Mouse (Mus musculus) hindbrain, embryonic 15.5 days (tissue): ENCODE results near the gene Gpx4. TPM values are rescaled to one million over a fixed set of nuclear protein-coding genes. Genes with fewer than 3 reads are reported as not detected.

Source experiments
- ATAC-seq: fragments of 200-750 bp; cut with Nextera tagmentation; 2 replicates; pipeline ENCODE4 v1.8.0; 2017; ENCODE audit warnings: low read depth, moderate number of reproducible peaks, moderate TSS enrichment; ENCODE audit not compliant: low FRiP score
- H3K27ac ChIP-seq: fragments of 300-500 bp; sonication (generic); replicated peaks from 2 replicates; pipeline ENCODE4 v1.5.1; 2015; ENCODE audit warnings: mild to moderate bottlenecking, inconsistent platforms
- H3K27me3 ChIP-seq: fragments of 300-500 bp; sonication (generic); 2 replicates; pipeline ENCODE4 v1.6.1; 2015; ENCODE audit warnings: control low read depth, inconsistent platforms
- H3K36me3 ChIP-seq: fragments of 300-500 bp; sonication (generic); 2 replicates; pipeline ENCODE4 v1.6.1; 2015; ENCODE audit warnings: control low read depth, inconsistent platforms
- H3K4me1 ChIP-seq: fragments of 300-500 bp; sonication (generic); replicated peaks from 2 replicates; pipeline ENCODE4 v1.6.1; 2015; ENCODE audit warnings: control low read depth, inconsistent platforms
- H3K4me2 ChIP-seq: fragments of 300-500 bp; sonication (generic); 2 replicates; pipeline ENCODE4 v1.6.1; 2015; ENCODE audit warnings: moderate library complexity, mild to moderate bottlenecking, inconsistent platforms
- H3K4me3 ChIP-seq: fragments of 300-500 bp; sonication (generic); 2 replicates; pipeline ENCODE4 v1.5.1; 2015; ENCODE audit warnings: mild to moderate bottlenecking, inconsistent platforms
- H3K9ac ChIP-seq: fragments of 300-500 bp; sonication (generic); 2 replicates; pipeline ENCODE4 v1.6.1; 2015; ENCODE audit warnings: inconsistent platforms
- H3K9me3 ChIP-seq: fragments of 300-500 bp; sonication (generic); 2 replicates; pipeline ENCODE4 v1.6.1; 2016; ENCODE audit warnings: control low read depth, inconsistent platforms
- WGBS: fragments of 180-500 bp; shearing (Covaris S2); methylation state at CpG from one replicate; pipeline ENCODE4 v1.1.7; 2015; 5-methylcytosine and 5-hydroxymethylcytosine counted together
- polyA plus RNA-seq: library from polyadenylated mRNA; unstranded; fragments of >200 nt; fragmentation: Nextera tagmentation; extraction: Ambion mirVana; gene quantifications from 2 replicates; pipeline ENCODE4 v1.2.1, GENCODE M21; 2015

Gene Gpx4
- polyA plus RNA-seq, 1 experiment from 2014 or later, result 583 TPM

GRCm38 (mm10) chr10:80025463-80025862, 21.5 kb upstream of the Gpx4 start:
- 75% methylated on average over 10 of the region's 10 CpGs for WGBS
- ATAC-seq, result no peak
- Histone ChIP-seq H3K27me3 (peaks cover 2% of the 10 kb centered on the region; the same call in 1 of the 2 replicates), H3K9me3 (no peaks in the 10 kb centered on the region), H3K4me2 (no peak overlapping the region), H3K4me3 (no peak overlapping the region), H3K27ac (no peak overlapping the region), H3K36me3 (no peaks in the 10 kb centered on the region), H3K4me1 (no peaks in the 10 kb centered on the region), H3K9ac (no peak overlapping the region)

GRCm38 (mm10) chr10:80025889-80026288, 21.1 kb upstream of the Gpx4 start:
- Histone ChIP-seq H3K9ac (no peak overlapping the region), H3K4me1 (no peaks in the 10 kb centered on the region), H3K4me2 (no peak overlapping the region), H3K27me3 (no peaks in the 10 kb centered on the region), H3K36me3 (no peaks in the 10 kb centered on the region), H3K4me3 (no peak overlapping the region), H3K27ac (no peak overlapping the region), H3K9me3 (no peaks in the 10 kb centered on the region)
- ATAC-seq, result no peak
- WGBS, result 62% methylated on average over 12 of the region's 12 CpGs

GRCm38 (mm10) chr10:80027681-80028520, 19.1 kb upstream of the Gpx4 start:
- no peak for ATAC-seq
- 71% methylated on average over 20 of the region's 20 CpGs for WGBS
- Histone ChIP-seq H3K27me3 (no peaks in the 10 kb centered on the region), H3K4me2 (no peak overlapping the region), H3K9ac (no peak overlapping the region), H3K27ac (no peak overlapping the region), H3K9me3 (no peaks in the 10 kb centered on the region), H3K4me1 (no peaks in the 10 kb centered on the region), H3K4me3 (no peak overlapping the region), H3K36me3 (no peaks in the 10 kb centered on the region)

GRCm38 (mm10) chr10:80028521-80028846, 18.5 kb upstream of the Gpx4 start:
- Histone ChIP-seq H3K4me1 (no peaks in the 10 kb centered on the region), H3K4me2 (no peak overlapping the region), H3K36me3 (no peaks in the 10 kb centered on the region), H3K27ac (no peak overlapping the region), H3K4me3 (no peak overlapping the region), H3K9ac (no peak overlapping the region), H3K9me3 (no peaks in the 10 kb centered on the region), H3K27me3 (no peaks in the 10 kb centered on the region)
- ATAC-seq, result no peak
- WGBS, result 92% methylated on average over 13 of the region's 13 CpGs

- no peak overlapping the region for H3K4me3 ChIP-seq
- WGBS, result 82% methylated on average over 9 of the region's 9 CpGs
- no peak overlapping the region for H3K4me2 ChIP-seq
- peaks cover 5% of the 10 kb centered on the region; the same call in 1 of the 2 replicates for H3K36me3 ChIP-seq
- H3K4me1 ChIP-seq, result no peaks in the 10 kb centered on the region
- no peak overlapping the region for H3K27ac ChIP-seq
- no peaks in the 10 kb centered on the region for H3K27me3 ChIP-seq
- no peaks in the 10 kb centered on the region for H3K9me3 ChIP-seq
- H3K9ac ChIP-seq, result no peak overlapping the region; the same call in 1 of the 2 replicates
- ATAC-seq, result no peak
Measured at GRCm38 (mm10) chr10:80030191-80030590, 16.8 kb upstream of the Gpx4 start.

GRCm38 (mm10) chr10:80030736-80031135, 16.2 kb upstream of the Gpx4 start:
- WGBS, result 74% methylated on average over 17 of the region's 17 CpGs
- Histone ChIP-seq H3K36me3 (peaks cover 11% of the 10 kb centered on the region), H3K4me2 (no peak overlapping the region), H3K4me3 (no peak overlapping the region), H3K9ac (no peak overlapping the region), H3K9me3 (no peaks in the 10 kb centered on the region), H3K4me1 (no peaks in the 10 kb centered on the region), H3K27ac (no peak overlapping the region), H3K27me3 (no peaks in the 10 kb centered on the region)
- ATAC-seq, result no peak

GRCm38 (mm10) chr10:80032799-80033480, 14.0 kb upstream of the Gpx4 start:
- 71% methylated on average over 5 of the region's 5 CpGs for WGBS
- Histone ChIP-seq H3K9ac (no peak overlapping the region), H3K4me1 (peaks cover 4% of the 10 kb centered on the region), H3K4me2 (no peak overlapping the region), H3K27me3 (no peaks in the 10 kb centered on the region), H3K27ac (0 out of 2 replicates have a peak overlapping the region, but pooled peaks have one; percentile 20), H3K9me3 (no peaks in the 10 kb centered on the region), H3K36me3 (peaks cover 27% of the 10 kb centered on the region), H3K4me3 (no peak overlapping the region)
- ATAC-seq, result no peak

GRCm38 (mm10) chr10:80033511-80034391, 13.2 kb upstream of the Gpx4 start:
- peaks cover 12% of the 10 kb centered on the region for H3K4me1 ChIP-seq
- 51% methylated on average over 9 of the region's 9 CpGs for WGBS
- H3K4me3 ChIP-seq, result no peak overlapping the region
- no peak for ATAC-seq
- no peak overlapping the region for H3K9ac ChIP-seq
- H3K9me3 ChIP-seq, result no peaks in the 10 kb centered on the region
- H3K36me3 ChIP-seq, result peaks cover 27% of the 10 kb centered on the region
- H3K27ac ChIP-seq, result peak overlapping the region; percentile 45; the same call in 1 of the 2 replicates
- no peaks in the 10 kb centered on the region for H3K27me3 ChIP-seq
- no peak overlapping the region for H3K4me2 ChIP-seq

GRCm38 (mm10) chr10:80035148-80035547, 11.8 kb upstream of the Gpx4 start:
- no peak overlapping the region for H3K9ac ChIP-seq
- no peak for ATAC-seq
- H3K4me2 ChIP-seq, result no peak overlapping the region
- H3K9me3 ChIP-seq, result no peaks in the 10 kb centered on the region
- H3K27me3 ChIP-seq, result no peaks in the 10 kb centered on the region
- H3K36me3 ChIP-seq, result peaks cover 27% of the 10 kb centered on the region
- 68% methylated on average over 8 of the region's 8 CpGs for WGBS
- peaks cover 19% of the 10 kb centered on the region for H3K4me1 ChIP-seq
- no peak overlapping the region for H3K4me3 ChIP-seq
- no peak overlapping the region for H3K27ac ChIP-seq

GRCm38 (mm10) chr10:80035686-80036085, 11.3 kb upstream of the Gpx4 start:
- Histone ChIP-seq H3K27me3 (no peaks in the 10 kb centered on the region), H3K4me1 (peaks cover 19% of the 10 kb centered on the region), H3K36me3 (peaks cover 27% of the 10 kb centered on the region), H3K4me3 (no peak overlapping the region), H3K27ac (no peak overlapping the region), H3K9me3 (no peaks in the 10 kb centered on the region), H3K9ac (no peak overlapping the region), H3K4me2 (no peak overlapping the region)
- no peak for ATAC-seq
- WGBS, result 92% methylated on average over 5 of the region's 5 CpGs

- Histone ChIP-seq H3K4me2 (no peak overlapping the region), H3K4me1 (peaks cover 19% of the 10 kb centered on the region), H3K36me3 (peaks cover 27% of the 10 kb centered on the region), H3K9ac (no peak overlapping the region), H3K9me3 (no peaks in the 10 kb centered on the region), H3K4me3 (no peak overlapping the region), H3K27me3 (no peaks in the 10 kb centered on the region), H3K27ac (no peak overlapping the region)
- WGBS, result 93% methylated on average over 13 of the region's 13 CpGs
- ATAC-seq, result no peak
Measured at GRCm38 (mm10) chr10:80036832-80037231, 10.1 kb upstream of the Gpx4 start.
